Mouse (Mus musculus): Measurements from ENCODE around the gene Rab1a. TPM values are rescaled to one million over a fixed set of nuclear protein-coding genes. Genes with fewer than 3 reads are reported as not detected.

Rab1a gene
- polyA plus RNA-seq, 1 experiment from 2014 or later: 320 TPM

DNA sequence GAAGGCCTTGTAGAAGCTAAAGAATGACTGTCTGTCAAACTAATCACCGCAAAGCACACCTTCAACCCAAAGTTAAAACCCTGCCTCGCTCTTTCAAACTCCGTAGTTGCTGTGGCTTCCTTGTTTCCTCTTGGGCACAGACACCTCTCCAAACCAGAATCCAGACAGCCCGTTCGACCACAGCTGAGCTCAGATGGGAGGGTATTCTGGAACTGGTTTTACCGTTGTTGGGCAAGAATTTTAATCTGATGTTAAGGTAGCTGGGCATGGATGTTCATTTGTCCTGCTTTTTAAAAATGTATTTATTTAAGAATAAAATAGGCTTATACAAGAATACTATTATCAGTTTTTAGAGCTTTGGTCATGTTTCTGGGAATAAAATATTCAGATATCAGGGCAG, 14.0 kb upstream of the Rab1a start:
- Histone ChIP-seq H3K9ac (ENCODE audit: low read depth, low read length) (no peak overlapping the region), H3K36me3 (ENCODE audit: control insufficient read depth, insufficient read depth, low read length) (no peaks in the 10 kb centered on the region), H3K4me3 (ENCODE audit: low read length) (no peak overlapping the region), H3K27me3 (replicated peaks; ENCODE audit: control insufficient read depth, insufficient read depth, low read length) (no peaks in the 10 kb centered on the region), H3K9me3 (ENCODE audit: control insufficient read depth, low read length) (no peaks in the 10 kb centered on the region), H3K4me2 (ENCODE audit: low read length) (no peak overlapping the region), H3K27ac (ENCODE audit: low read depth, low read length) (no peak overlapping the region), H3K4me1 (ENCODE audit: control insufficient read depth, insufficient read depth, low read depth, low read length) (no peaks in the 10 kb centered on the region)
- no peak for ATAC-seq
- WGBS: 87% methylated on average over 6 of the region's 6 CpGs

DNA sequence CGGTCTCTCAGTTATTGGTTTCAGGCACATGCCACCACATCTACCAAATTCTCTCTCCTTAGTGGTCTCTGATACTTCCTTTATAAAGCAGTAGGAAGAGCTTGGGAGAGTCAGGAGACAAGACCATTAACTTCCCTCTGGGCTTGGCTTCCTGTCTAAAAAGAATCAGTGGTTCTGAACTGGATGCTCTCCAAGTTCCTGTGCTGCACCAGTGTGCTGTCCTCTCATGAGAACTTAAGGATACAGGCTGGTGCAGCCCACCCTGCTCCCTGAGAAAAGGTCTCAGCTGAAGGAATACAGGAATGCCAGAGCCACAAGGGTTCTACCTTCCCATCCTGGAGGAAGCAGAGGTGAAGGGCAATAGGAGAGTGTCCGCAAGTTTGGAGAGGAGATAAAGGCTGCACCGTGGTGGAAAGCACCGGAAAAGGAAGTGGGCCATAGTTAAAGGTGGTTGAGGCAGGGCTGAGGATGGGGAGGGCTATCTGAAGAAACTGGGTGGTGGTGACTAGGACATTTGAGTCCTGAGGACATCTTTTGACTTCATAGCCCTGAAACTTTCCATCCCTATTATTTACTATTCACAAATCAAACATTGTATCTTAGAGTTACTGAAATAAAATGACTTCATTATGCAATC, 8.0 kb upstream of the Rab1a start:
- H3K27me3 ChIP-seq (replicated peaks; ENCODE audit: control insufficient read depth, insufficient read depth, low read length): no peaks in the 10 kb centered on the region

DNA sequence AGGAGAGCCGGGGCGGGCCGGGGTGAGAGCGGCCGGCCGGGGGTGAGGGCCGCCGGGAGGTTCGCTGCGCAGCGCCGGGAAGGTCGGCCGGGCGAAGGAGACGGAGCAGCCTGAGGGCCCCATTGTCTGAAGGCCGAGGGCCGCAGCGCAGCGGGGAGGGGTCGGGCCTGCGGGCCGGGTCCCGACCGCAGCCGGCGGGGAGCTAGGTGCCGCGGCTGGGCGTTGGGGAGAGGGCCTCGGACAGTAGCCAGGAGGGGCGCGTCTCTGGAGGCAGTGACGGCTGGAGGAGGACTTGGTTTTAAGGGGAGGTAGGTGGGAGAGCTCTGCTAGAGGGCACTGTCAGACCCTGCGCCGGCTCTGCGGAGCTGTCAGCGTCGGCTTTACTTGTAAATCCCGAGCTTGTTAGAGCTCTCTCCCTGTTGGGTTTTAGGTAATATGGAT, 449 bp downstream of the Rab1a start:
- H3K27me3 ChIP-seq (replicated peaks; ENCODE audit: control insufficient read depth, insufficient read depth, low read length): no peaks in the 10 kb centered on the region
- ATAC-seq: peak; percentile 23
- WGBS: under 1% methylated on average over 39 of the region's 40 CpGs

More for the DNA sequence above, 8.0 kb upstream of the Rab1a start:
- H3K4me1 ChIP-seq (ENCODE audit: control insufficient read depth, insufficient read depth, low read depth, low read length): no peaks in the 10 kb centered on the region
- WGBS: 98% methylated on average over 4 of the region's 4 CpGs
- no peak overlapping the region for H3K9ac ChIP-seq (ENCODE audit: low read depth, low read length)
- H3K36me3 ChIP-seq (ENCODE audit: control insufficient read depth, insufficient read depth, low read length): no peaks in the 10 kb centered on the region
- no peak overlapping the region for H3K4me3 ChIP-seq (ENCODE audit: low read length)
- no peak overlapping the region for H3K4me2 ChIP-seq (ENCODE audit: low read length)
- no peak overlapping the region for H3K27ac ChIP-seq (ENCODE audit: low read depth, low read length)
- H3K9me3 ChIP-seq (ENCODE audit: control insufficient read depth, low read length): no peaks in the 10 kb centered on the region
- no peak for ATAC-seq

GRCm38 (mm10) chr11:20202299-20203011, 1.2 kb downstream of the Rab1a start:
- WGBS: 56% methylated on average over 7 of the region's 7 CpGs
- peak overlapping the region; percentile 100 for H3K9ac ChIP-seq (ENCODE audit: low read depth, low read length)
- ATAC-seq: no peak

More for the DNA sequence above, 449 bp downstream of the Rab1a start:
- no peaks in the 10 kb centered on the region for H3K36me3 ChIP-seq (ENCODE audit: control insufficient read depth, insufficient read depth, low read length)
- no peaks in the 10 kb centered on the region for H3K9me3 ChIP-seq (ENCODE audit: control insufficient read depth, low read length)
- peak overlapping the region; percentile 100 for H3K4me3 ChIP-seq (ENCODE audit: low read length)
- peak overlapping the region; percentile 100 for H3K9ac ChIP-seq (ENCODE audit: low read depth, low read length)
- H3K4me1 ChIP-seq (ENCODE audit: control insufficient read depth, insufficient read depth, low read depth, low read length): peaks cover 28% of the 10 kb centered on the region
- H3K4me2 ChIP-seq (ENCODE audit: low read length): peak overlapping the region; percentile 87
- H3K27ac ChIP-seq (ENCODE audit: low read depth, low read length): peak overlapping the region; percentile 97

DNA sequence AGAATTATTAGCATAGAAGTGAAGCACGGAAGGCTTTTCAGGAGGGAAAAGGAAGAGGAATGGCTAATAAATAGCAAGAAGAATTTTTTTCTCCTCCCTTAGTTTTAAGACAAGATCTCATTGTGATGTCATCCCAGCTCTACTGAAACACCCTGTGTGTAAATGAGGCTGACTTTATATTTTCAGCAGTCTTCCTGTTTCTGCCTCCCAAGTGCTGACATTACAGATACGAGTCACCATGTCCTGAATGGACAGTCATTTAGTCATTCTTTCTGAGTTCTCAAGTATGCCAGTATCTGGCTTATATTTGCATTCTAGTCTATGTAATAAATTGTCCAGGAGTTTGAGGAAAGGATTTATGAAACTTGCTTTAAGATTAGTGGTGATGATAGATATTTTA, 3.1 kb downstream of the Rab1a start:
- WGBS: 70% methylated on average over 2 of the region's 2 CpGs
- Histone ChIP-seq H3K9ac (ENCODE audit: low read depth, low read length) (no peak overlapping the region), H3K27me3 (replicated peaks; ENCODE audit: control insufficient read depth, insufficient read depth, low read length) (no peaks in the 10 kb centered on the region), H3K27ac (ENCODE audit: low read depth, low read length) (no peak overlapping the region), H3K4me1 (ENCODE audit: control insufficient read depth, insufficient read depth, low read depth, low read length) (peaks cover 28% of the 10 kb centered on the region), H3K36me3 (ENCODE audit: control insufficient read depth, insufficient read depth, low read length) (no peaks in the 10 kb centered on the region), H3K4me2 (ENCODE audit: low read length) (no peak overlapping the region), H3K9me3 (ENCODE audit: control insufficient read depth, low read length) (no peaks in the 10 kb centered on the region), H3K4me3 (ENCODE audit: low read length) (no peak overlapping the region)
- no peak for ATAC-seq

More at GRCm38 (mm10) chr11:20202299-20203011, 1.2 kb downstream of the Rab1a start:
- peak overlapping the region; percentile 87 for H3K4me2 ChIP-seq (ENCODE audit: low read length)
- no peaks in the 10 kb centered on the region for H3K27me3 ChIP-seq (replicated peaks; ENCODE audit: control insufficient read depth, insufficient read depth, low read length)
- peaks cover 28% of the 10 kb centered on the region for H3K4me1 ChIP-seq (ENCODE audit: control insufficient read depth, insufficient read depth, low read depth, low read length)
- H3K9me3 ChIP-seq (ENCODE audit: control insufficient read depth, low read length): no peaks in the 10 kb centered on the region
- peak overlapping the region; percentile 97; the same call in 1 of the 2 replicates for H3K27ac ChIP-seq (ENCODE audit: low read depth, low read length)
- H3K36me3 ChIP-seq (ENCODE audit: control insufficient read depth, insufficient read depth, low read length): no peaks in the 10 kb centered on the region
- peak overlapping the region; percentile 100 for H3K4me3 ChIP-seq (ENCODE audit: low read length)

DNA sequence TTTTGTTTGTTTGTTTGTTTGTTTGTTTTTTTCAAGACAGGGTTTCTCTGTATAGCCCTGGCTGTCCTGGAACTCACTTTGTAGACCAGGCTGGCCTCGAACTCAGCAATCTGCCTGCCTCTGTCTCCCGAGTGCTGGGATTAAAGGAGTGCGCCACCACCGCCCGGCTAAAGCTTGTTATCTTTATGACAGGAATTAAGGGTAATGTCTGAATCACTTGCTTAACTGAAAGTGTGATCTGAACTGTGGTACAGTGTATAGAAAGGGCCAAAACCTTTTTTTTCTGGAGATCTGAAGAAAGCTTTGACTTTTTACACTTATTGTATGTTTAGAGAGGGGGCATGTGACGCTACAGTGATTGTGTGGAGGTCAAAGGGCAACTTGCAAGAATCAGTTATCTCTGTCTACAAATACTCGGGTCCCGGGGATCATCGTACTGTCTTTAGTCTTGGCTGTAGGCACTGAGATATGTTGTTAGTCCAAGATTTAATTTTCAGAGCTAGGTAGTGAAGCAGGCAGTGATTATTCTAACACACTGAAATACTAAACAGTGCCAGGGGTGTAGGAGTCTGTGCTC, 3.7 kb downstream of the Rab1a start:
- no peaks in the 10 kb centered on the region for H3K36me3 ChIP-seq (ENCODE audit: control insufficient read depth, insufficient read depth, low read length)
- H3K9ac ChIP-seq (ENCODE audit: low read depth, low read length): no peak overlapping the region
- H3K27ac ChIP-seq (ENCODE audit: low read depth, low read length): no peak overlapping the region
- no peak overlapping the region for H3K4me2 ChIP-seq (ENCODE audit: low read length)
- 80% methylated on average over 9 of the region's 9 CpGs for WGBS
- H3K4me3 ChIP-seq (ENCODE audit: low read length): no peak overlapping the region
- no peaks in the 10 kb centered on the region for H3K9me3 ChIP-seq (ENCODE audit: control insufficient read depth, low read length)
- no peak for ATAC-seq
- no peaks in the 10 kb centered on the region for H3K27me3 ChIP-seq (replicated peaks; ENCODE audit: control insufficient read depth, insufficient read depth, low read length)
- H3K4me1 ChIP-seq (ENCODE audit: control insufficient read depth, insufficient read depth, low read depth, low read length): peaks cover 28% of the 10 kb centered on the region

GRCm38 (mm10) chr11:20205538-20205937, 4.3 kb downstream of the Rab1a start:
- 85% methylated on average over 4 of the region's 4 CpGs for WGBS
- H3K9me3 ChIP-seq (ENCODE audit: control insufficient read depth, low read length): no peaks in the 10 kb centered on the region
- no peak overlapping the region for H3K27ac ChIP-seq (ENCODE audit: low read depth, low read length)

GRCm38 (mm10) chr11:20206626-20207223, 5.5 kb downstream of the Rab1a start:
- WGBS: 64% methylated on average over 2 of the region's 2 CpGs
- H3K4me1 ChIP-seq (ENCODE audit: control insufficient read depth, insufficient read depth, low read depth, low read length): peaks cover 31% of the 10 kb centered on the region
- no peak for ATAC-seq

More at GRCm38 (mm10) chr11:20205538-20205937, 4.3 kb downstream of the Rab1a start:
- no peak overlapping the region for H3K4me2 ChIP-seq (ENCODE audit: low read length)
- H3K4me1 ChIP-seq (ENCODE audit: control insufficient read depth, insufficient read depth, low read depth, low read length): peaks cover 28% of the 10 kb centered on the region
- H3K27me3 ChIP-seq (replicated peaks; ENCODE audit: control insufficient read depth, insufficient read depth, low read length): no peaks in the 10 kb centered on the region
- no peaks in the 10 kb centered on the region for H3K36me3 ChIP-seq (ENCODE audit: control insufficient read depth, insufficient read depth, low read length)
- no peak overlapping the region for H3K9ac ChIP-seq (ENCODE audit: low read depth, low read length)
- ATAC-seq: no peak
- H3K4me3 ChIP-seq (ENCODE audit: low read length): no peak overlapping the region

GRCm38 (mm10) chr11:20207589-20207988, 6.4 kb downstream of the Rab1a start:
- Histone ChIP-seq H3K36me3 (ENCODE audit: control insufficient read depth, insufficient read depth, low read length) (no peaks in the 10 kb centered on the region), H3K9me3 (ENCODE audit: control insufficient read depth, low read length) (no peaks in the 10 kb centered on the region), H3K27me3 (replicated peaks; ENCODE audit: control insufficient read depth, insufficient read depth, low read length) (no peaks in the 10 kb centered on the region), H3K4me3 (ENCODE audit: low read length) (no peak overlapping the region), H3K4me1 (ENCODE audit: control insufficient read depth, insufficient read depth, low read depth, low read length) (peaks cover 27% of the 10 kb centered on the region), H3K4me2 (ENCODE audit: low read length) (no peak overlapping the region), H3K9ac (ENCODE audit: low read depth, low read length) (no peak overlapping the region), H3K27ac (ENCODE audit: low read depth, low read length) (no peak overlapping the region)
- ATAC-seq: no peak
- WGBS: 76% methylated on average over 2 of the region's 2 CpGs

More at GRCm38 (mm10) chr11:20206626-20207223, 5.5 kb downstream of the Rab1a start:
- Histone ChIP-seq H3K36me3 (ENCODE audit: control insufficient read depth, insufficient read depth, low read length) (no peaks in the 10 kb centered on the region), H3K27me3 (replicated peaks; ENCODE audit: control insufficient read depth, insufficient read depth, low read length) (no peaks in the 10 kb centered on the region), H3K9me3 (ENCODE audit: control insufficient read depth, low read length) (no peaks in the 10 kb centered on the region), H3K9ac (ENCODE audit: low read depth, low read length) (no peak overlapping the region), H3K4me2 (ENCODE audit: low read length) (no peak overlapping the region), H3K4me3 (ENCODE audit: low read length) (no peak overlapping the region), H3K27ac (ENCODE audit: low read depth, low read length) (no peak overlapping the region)
